Mouse (Mus musculus) liver, adult 2 months (tissue): ENCODE data around the gene Olfr847. TPM values are rescaled to one million over a fixed set of nuclear protein-coding genes. Genes with fewer than 3 reads are reported as not detected.

Source experiments
- DNase-seq: peaks from one replicate; pipeline ENCODE4 v3.0.0-alpha.2; 2011; ENCODE audit warnings: low read depth, low spot score; ENCODE audit errors: extremely low read depth
- H3K27ac ChIP-seq: fragments of 200-500 bp; replicated peaks from 2 replicates; pipeline ENCODE4 v1.5.1; 2012; ENCODE audit warnings: low read depth, mild to moderate bottlenecking, control low read depth, inconsistent platforms, low read length; ENCODE audit not compliant: insufficient read depth
- H3K27me3 ChIP-seq: fragments of 200-500 bp; 2 replicates; pipeline ENCODE4 v1.6.1; 2012; ENCODE audit warnings: mild to moderate bottlenecking, moderate library complexity, low read length, inconsistent platforms; ENCODE audit not compliant: control insufficient read depth, insufficient read depth
- H3K36me3 ChIP-seq: fragments of 200-500 bp; 2 replicates; pipeline ENCODE4 v1.6.1; 2012; ENCODE audit warnings: low read length, inconsistent platforms; ENCODE audit not compliant: control insufficient read depth, insufficient read depth
- H3K4me1 ChIP-seq: fragments of 200-500 bp; 2 replicates; pipeline ENCODE4 v1.6.1; 2011; ENCODE audit warnings: low read length; ENCODE audit not compliant: control insufficient read depth, insufficient read depth
- H3K4me3 ChIP-seq: fragments of 200-500 bp; 2 replicates; pipeline ENCODE4 v1.5.1; 2011; ENCODE audit warnings: low read depth, mild to moderate bottlenecking, control low read depth, low read length, moderate library complexity; ENCODE audit not compliant: insufficient read depth
- H3K79me2 ChIP-seq: fragments of 200-500 bp; 2 replicates; pipeline ENCODE4 v1.6.1; 2012; ENCODE audit warnings: inconsistent platforms, mild to moderate bottlenecking, low read length, moderate library complexity; ENCODE audit not compliant: control insufficient read depth, insufficient read depth
- H3K9ac ChIP-seq: fragments of 200-500 bp; 2 replicates; pipeline ENCODE4 v1.6.1; 2012; ENCODE audit warnings: low read depth, mild to moderate bottlenecking, control low read depth, inconsistent platforms, low read length
- CTCF ChIP-seq: fragments of 200-500 bp; IDR thresholded peaks from 2 replicates; pipeline ENCODE4 v1.5.1; 2011; ENCODE audit warnings: low read depth, low read length, control low read depth
- POLR2A ChIP-seq: fragments of 200-500 bp; IDR thresholded peaks from 2 replicates; pipeline ENCODE4 v1.6.1; 2011; ENCODE audit warnings: low read length, control low read depth; ENCODE audit not compliant: insufficient read depth; ENCODE audit errors: extremely low read depth
- WGBS: fragments of 180-500 bp; shearing (Covaris S2); methylation state at CpG from one replicate; pipeline ENCODE4 v1.1.7; 2018; 5-methylcytosine and 5-hydroxymethylcytosine counted together
- polyA plus RNA-seq: library from polyadenylated mRNA; depleted of rRNA; stranded (reverse); fragments of >200 nt; gene quantifications from 2 replicates; pipeline ENCODE4 v1.2.3, GENCODE M21; 2012; rRNA removed
- total RNA-seq: library from RNA; depleted of rRNA; stranded (reverse); fragments of >200 nt; gene quantifications from 2 replicates; pipeline ENCODE4 v1.2.3, GENCODE M21; 2014; rRNA removed

Gene Olfr847
- not detected in 2 replicates for total RNA-seq
- polyA plus RNA-seq, result not detected in 2 replicates

DNA sequence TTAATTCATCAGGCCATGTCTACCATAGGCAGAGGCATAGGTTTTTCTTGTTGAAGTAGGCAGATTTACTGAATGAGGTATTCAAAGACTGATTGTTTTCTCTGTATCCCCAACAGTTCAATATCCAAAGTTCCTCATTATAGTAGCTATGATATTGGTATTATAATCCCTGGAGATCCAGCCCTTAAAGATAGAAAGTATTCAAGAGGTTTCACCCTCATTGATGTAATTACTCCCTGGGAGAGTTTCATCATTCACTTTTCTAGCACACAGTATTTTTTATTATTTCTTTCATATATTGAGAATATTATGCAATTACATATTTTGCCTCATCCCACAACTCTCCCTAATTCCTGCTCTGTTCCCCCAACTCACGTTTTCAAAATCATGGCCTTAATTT is at the start of gene Olfr847:
Gene Olfr847, minus strand, starts transcription at position 101 of the 400 bp plus-strand sequence.
- 37% methylated on average over 1 of the region's 1 CpGs for WGBS
- no peak for DNase-seq
- Histone ChIP-seq H3K9ac (no peak within 1 kb of the TSS), H3K4me3 (no peak within 1 kb of the TSS), H3K36me3 (no peaks in the 10 kb centered on the region), H3K27ac (no peak within 1 kb of the TSS), H3K4me1 (no peaks in the 10 kb centered on the region), H3K27me3 (no peaks in the 10 kb centered on the region), H3K79me2 (no peaks in the 10 kb centered on the region)
- TF ChIP-seq POLR2A, result no peak
- no peak for TF ChIP-seq CTCF

- no peaks in the 10 kb centered on the region for H3K36me3 ChIP-seq
- no peak for TF ChIP-seq CTCF
- TF ChIP-seq POLR2A, result no peak
- H3K9ac ChIP-seq, result no peak within 1 kb of the TSS
- no peaks in the 10 kb centered on the region for H3K79me2 ChIP-seq
- WGBS, result 33% methylated on average over 1 of the region's 1 CpGs
- no peaks in the 10 kb centered on the region; the same call in 1 of the 2 replicates for H3K27me3 ChIP-seq
- no peak within 1 kb of the TSS for H3K27ac ChIP-seq
- H3K4me3 ChIP-seq, result no peak within 1 kb of the TSS
- no peaks in the 10 kb centered on the region for H3K4me1 ChIP-seq
- no peak for DNase-seq
Measured at GRCm38 (mm10) chr9:19363905-19364304, 14.6 kb downstream of the Olfr847 start, which contains the start of gene Olfr846. Olfr846 (minus strand) TSS chr9:19364005.

DNA sequence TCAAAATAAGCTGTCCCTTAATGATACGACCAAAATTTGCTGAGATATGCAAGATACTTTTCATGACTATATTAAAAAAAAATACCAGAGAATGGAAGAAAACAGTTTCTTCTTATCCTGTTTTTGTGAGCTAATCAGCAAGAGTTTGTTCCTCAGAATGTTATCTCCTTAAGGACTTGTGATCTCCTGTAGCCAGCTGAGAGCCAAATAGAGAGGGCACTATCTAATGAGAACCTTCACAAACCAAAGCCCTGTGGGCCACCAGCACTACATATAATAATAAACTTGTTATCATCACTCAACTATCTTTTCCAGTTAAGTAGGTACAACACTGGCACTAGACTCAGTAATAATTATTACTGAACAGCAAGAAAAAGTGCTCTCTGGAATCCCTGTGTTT is 42.3 kb downstream of the Olfr847 start, which contains the start of gene Olfr845:
Gene Olfr845, plus strand, starts transcription at position 301 of the 400 bp plus-strand sequence.
- Histone ChIP-seq H3K4me3 (no peak within 1 kb of the TSS), H3K79me2 (no peaks in the 10 kb centered on the region), H3K27me3 (no peaks in the 10 kb centered on the region), H3K27ac (no peak within 1 kb of the TSS), H3K36me3 (no peaks in the 10 kb centered on the region), H3K9ac (no peak within 1 kb of the TSS), H3K4me1 (no peaks in the 10 kb centered on the region)
- 53% methylated on average over 1 of the region's 1 CpGs for WGBS
- no peak for DNase-seq
- TF ChIP-seq POLR2A, result no peak
- TF ChIP-seq CTCF, result no peak

Other genes with a start within 250 kb of the Olfr847 start
- gene Olfr837, start 242.4 kb downstream of the Olfr847 start, total RNA-seq, result not detected in 2 replicates
- gene Olfr837, start 242.4 kb downstream of the Olfr847 start, polyA plus RNA-seq, result not detected in 2 replicates
- under 0.01 TPM in 1 of 2 replicates, not detected in the other for gene Olfr839-ps1, start 201.4 kb downstream of the Olfr847 start, total RNA-seq
- not detected in 2 replicates for gene Olfr839-ps1, start 201.4 kb downstream of the Olfr847 start, polyA plus RNA-seq
- not detected in 2 replicates for gene Olfr843, start 126.7 kb downstream of the Olfr847 start, total RNA-seq
- not detected in 2 replicates for gene Olfr843, start 126.7 kb downstream of the Olfr847 start, polyA plus RNA-seq
- gene Olfr844, start 62.3 kb downstream of the Olfr847 start, total RNA-seq, result not detected in 2 replicates
- not detected in 2 replicates for gene Olfr844, start 62.3 kb downstream of the Olfr847 start, polyA plus RNA-seq
- not detected in 2 replicates for gene Olfr845, start 42.2 kb downstream of the Olfr847 start, total RNA-seq
- not detected in 2 replicates for gene Olfr845, start 42.2 kb downstream of the Olfr847 start, polyA plus RNA-seq
- not detected in 2 replicates for gene Olfr846, start 14.7 kb downstream of the Olfr847 start, total RNA-seq
- not detected in 2 replicates for gene Olfr846, start 14.7 kb downstream of the Olfr847 start, polyA plus RNA-seq
- gene Olfr849, start 61.6 kb upstream of the Olfr847 start, total RNA-seq, result not detected in 2 replicates
- not detected in 2 replicates for gene Olfr849, start 61.6 kb upstream of the Olfr847 start, polyA plus RNA-seq
- gene Olfr850, start 99.6 kb upstream of the Olfr847 start, total RNA-seq, result not detected in 2 replicates
- not detected in 2 replicates for gene Olfr850, start 99.6 kb upstream of the Olfr847 start, polyA plus RNA-seq
- not detected in 2 replicates for gene Olfr851, start 114.6 kb upstream of the Olfr847 start, total RNA-seq
- gene Olfr851, start 114.6 kb upstream of the Olfr847 start, polyA plus RNA-seq, result not detected in 2 replicates
- gene Olfr853, start 162.4 kb upstream of the Olfr847 start, total RNA-seq, result not detected in 2 replicates
- gene Olfr853, start 162.4 kb upstream of the Olfr847 start, polyA plus RNA-seq, result not detected in 2 replicates
- not detected in 2 replicates for gene Olfr854, start 188.7 kb upstream of the Olfr847 start, total RNA-seq
- gene Olfr854, start 188.7 kb upstream of the Olfr847 start, polyA plus RNA-seq, result not detected in 2 replicates
- not detected in 2 replicates for gene Olfr855, start 203.9 kb upstream of the Olfr847 start, total RNA-seq
- gene Olfr855, start 203.9 kb upstream of the Olfr847 start, polyA plus RNA-seq, result not detected in 2 replicates
- gene Zfp317, start 243.4 kb upstream of the Olfr847 start, total RNA-seq, result 11.1 and 12.1 TPM in 2 replicates
- gene Zfp317, start 243.4 kb upstream of the Olfr847 start, polyA plus RNA-seq, result 3.1 and 3.2 TPM in 2 replicates